Mouse (Mus musculus): ENCODE data around the gene Trarg1.
"Not testable (repeated sequence)": the region's sequence is repeated elsewhere in the genome, so short reads cannot be mapped to it uniquely, and the experiment has no call there.

DNA sequence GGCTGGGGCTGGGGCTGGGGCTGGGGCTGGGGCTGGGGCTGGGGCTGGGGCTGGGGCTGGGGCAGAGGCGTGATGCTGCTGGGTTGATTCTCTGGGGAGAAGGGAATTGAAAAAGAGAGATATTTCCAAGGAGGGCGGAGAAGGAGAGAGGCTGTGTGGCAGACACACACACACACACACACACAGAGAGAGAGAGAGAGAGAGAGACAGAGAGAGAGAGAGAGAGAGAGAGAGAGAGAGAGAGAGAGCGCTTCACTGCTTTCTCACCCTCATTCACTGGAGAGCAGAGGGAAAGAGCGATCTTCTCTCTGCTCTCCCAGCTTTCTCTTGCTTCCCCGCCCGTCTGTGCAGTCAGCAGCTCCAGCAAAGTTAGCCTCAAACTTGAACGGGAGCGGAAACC, at the start of gene Trarg1:
- not testable (repeated sequence) for TF ChIP-seq GATA1 (IDR thresholded peaks at IDR 0.05; ENCODE audit: borderline replicate concordance, low read length); FLI1 (IDR thresholded peaks at IDR 0.05; ENCODE audit: low read length)
